Mouse (Mus musculus) MEL (cell line): ENCODE data around the gene Tmem126b. TPM values are rescaled to one million over a fixed set of nuclear protein-coding genes. Genes with fewer than 3 reads are reported as not detected.
A peak's percentile ranks its signal among the peaks of the same experiment; 100 is the strongest.

ENCODE experiments used
- DNase-seq: peaks from one replicate; pipeline ENCODE4 v3.0.0; 2011; ENCODE audit warnings: low read depth, low spot score
- H3K27ac ChIP-seq: 2 replicates; pipeline ENCODE4 v1.5.1; 2012; ENCODE audit warnings: low read depth, mild to moderate bottlenecking, control low read depth, low read length, moderate library complexity; ENCODE audit not compliant: control insufficient read depth
- H3K27me3 ChIP-seq, 2 experiments: fragments of 150-350 bp in 1 of 2; sonication (generic) in 1 of 2; 2 replicates each; pipeline ENCODE4 v1.6.1; 2012; ENCODE audit warnings: low read length in 2 of 2, mild to moderate bottlenecking in 2 of 2, improper control_type of control experiment in 1 of 2, moderate library complexity in 1 of 2; ENCODE audit not compliant: insufficient read depth in 2 of 2, control insufficient read depth in 1 of 2
- H3K36me3 ChIP-seq, 2 experiments: 2 replicates each; pipeline ENCODE4 v1.6.1; 2012 to 2014; ENCODE audit warnings: low read length in 2 of 2, improper control_type of control experiment in 1 of 2, inconsistent platforms in 1 of 2, mild to moderate bottlenecking in 1 of 2; ENCODE audit not compliant: insufficient read depth in 2 of 2, control insufficient read depth in 1 of 2
- H3K4me1 ChIP-seq, 2 experiments: fragments of 150-350 bp in 1 of 2; sonication (generic) in 1 of 2; 2 replicates each; pipeline ENCODE4 v1.6.1; 2012; ENCODE audit warnings: low read length in 2 of 2, improper control_type of control experiment in 1 of 2, mild to moderate bottlenecking in 1 of 2; ENCODE audit not compliant: insufficient read depth in 2 of 2, control insufficient read depth in 1 of 2
- H3K4me3 ChIP-seq, 2 experiments: fragments of 150-350 bp in 1 of 2; sonication (generic) in 1 of 2; 2 replicates each; pipeline ENCODE4 v1.5.1; 2012; ENCODE audit warnings: low read depth in 2 of 2, low read length in 2 of 2, mild to moderate bottlenecking in 2 of 2, moderate library complexity in 2 of 2, control low read depth in 1 of 2, improper control_type of control experiment in 1 of 2; ENCODE audit not compliant: control insufficient read depth in 1 of 2, insufficient read depth in 1 of 2
- H3K79me2 ChIP-seq: 2 replicates; pipeline ENCODE4 v1.6.1; 2012; ENCODE audit warnings: mild to moderate bottlenecking, low read length, moderate library complexity; ENCODE audit not compliant: control insufficient read depth, poor library complexity, insufficient read depth
- H3K9ac ChIP-seq: 2 replicates; pipeline ENCODE4 v1.6.1; 2012; ENCODE audit warnings: low read depth, mild to moderate bottlenecking, control low read depth, low read length, moderate library complexity; ENCODE audit not compliant: control insufficient read depth, poor library complexity, severe bottlenecking
- H3K9me3 ChIP-seq: fragments of 150-350 bp; sonication (generic); replicated peaks from 2 replicates; pipeline ENCODE4 v1.6.1; 2012; ENCODE audit warnings: mild to moderate bottlenecking, low read length, improper control_type of control experiment, moderate library complexity; ENCODE audit not compliant: insufficient read depth
- BHLHE40 ChIP-seq: IDR thresholded peaks from 2 replicates; pipeline ENCODE4 v1.6.1; 2012; ENCODE audit warnings: low read depth, mild to moderate bottlenecking, inconsistent platforms, low read length, improper control_type of control experiment, borderline replicate concordance
- CHD1 ChIP-seq: IDR thresholded peaks from 2 replicates; pipeline ENCODE4 v1.6.1; 2012; ENCODE audit warnings: low read depth, mild to moderate bottlenecking, inconsistent platforms, low read length, improper control_type of control experiment
- CTCF ChIP-seq, 3 experiments: IDR thresholded peaks in 2 of 3; conservative IDR thresholded peaks in 1 of 3; 2 replicates each; pipeline ENCODE4 v1.5.1; 2011 to 2012; ENCODE audit warnings: low read length in 3 of 3, low read depth in 2 of 3, mild to moderate bottlenecking in 2 of 3, improper control_type of control experiment in 1 of 3, inconsistent platforms in 1 of 3, mixed read lengths in 1 of 3, moderate library complexity in 1 of 3; ENCODE audit not compliant: control insufficient read depth in 1 of 3, insufficient read depth in 1 of 3, poor library complexity in 1 of 3, severe bottlenecking in 1 of 3
- E2F4 ChIP-seq: IDR thresholded peaks from 2 replicates; pipeline ENCODE4 v1.6.1; 2011; ENCODE audit warnings: low read depth, low read length, improper control_type of control experiment, borderline replicate concordance
- ELF1 ChIP-seq: IDR thresholded peaks from 2 replicates; pipeline ENCODE4 v1.6.1; 2014; ENCODE audit warnings: low read depth, mild to moderate bottlenecking, inconsistent platforms, low read length, improper control_type of control experiment, moderate library complexity
- ETS1 ChIP-seq: IDR thresholded peaks from 2 replicates; pipeline ENCODE4 v1.6.1; 2012; ENCODE audit warnings: low read depth, mild to moderate bottlenecking, inconsistent platforms, low read length, improper control_type of control experiment, moderate library complexity
- HCFC1 ChIP-seq: IDR thresholded peaks from 2 replicates; pipeline ENCODE4 v1.6.1; 2012; ENCODE audit warnings: low read depth, mild to moderate bottlenecking, inconsistent platforms, low read length, improper control_type of control experiment, moderate library complexity
- MAFK ChIP-seq: IDR thresholded peaks from 2 replicates; pipeline ENCODE4 v1.6.1; 2011; ENCODE audit warnings: low read depth, mild to moderate bottlenecking, low read length, improper control_type of control experiment, borderline replicate concordance
- MAX ChIP-seq: IDR thresholded peaks from 2 replicates; pipeline ENCODE4 v1.6.1; 2011; ENCODE audit warnings: low read length, improper control_type of control experiment
- MXI1 ChIP-seq: IDR thresholded peaks from 2 replicates; pipeline ENCODE4 v1.6.1; 2011; ENCODE audit warnings: mild to moderate bottlenecking, low read depth, low read length, improper control_type of control experiment
- MYB ChIP-seq: IDR thresholded peaks from 2 replicates; pipeline ENCODE4 v1.6.1; 2011; ENCODE audit warnings: mild to moderate bottlenecking, low read depth, low read length, improper control_type of control experiment
- NELFE ChIP-seq: IDR thresholded peaks from 2 replicates; pipeline ENCODE4 v1.6.1; 2011; ENCODE audit warnings: low read depth, low read length, improper control_type of control experiment
- POLR2A ChIP-seq, 2 experiments: IDR thresholded peaks; 2 replicates each; pipeline ENCODE4 v1.6.1; 2011 to 2012; ENCODE audit warnings: low read length in 2 of 2, mild to moderate bottlenecking in 2 of 2, control low read depth in 1 of 2, improper control_type of control experiment in 1 of 2, low read depth in 1 of 2, moderate library complexity in 1 of 2; ENCODE audit not compliant: control insufficient read depth in 1 of 2, insufficient read depth in 1 of 2, poor library complexity in 1 of 2
- POLR2AphosphoS2 ChIP-seq: IDR thresholded peaks from 2 replicates; pipeline ENCODE4 v1.6.1; 2011; ENCODE audit warnings: low read length, improper control_type of control experiment
- TBP ChIP-seq: IDR thresholded peaks from 2 replicates; pipeline ENCODE4 v1.8.0; 2011; ENCODE audit warnings: low read depth, low read length, improper control_type of control experiment
- UBTF ChIP-seq: IDR thresholded peaks from 2 replicates; pipeline ENCODE4 v1.6.1; 2012; ENCODE audit warnings: low read depth, mild to moderate bottlenecking, inconsistent platforms, low read length, improper control_type of control experiment, moderate library complexity, borderline replicate concordance; ENCODE audit not compliant: insufficient read depth
- USF2 ChIP-seq, 2 experiments: IDR thresholded peaks; 2 replicates each; pipeline ENCODE4 v1.6.1; 2011 to 2012; ENCODE audit warnings: improper control_type of control experiment in 2 of 2, low read length in 2 of 2, borderline replicate concordance in 1 of 2, inconsistent platforms in 1 of 2, low read depth in 1 of 2, mild to moderate bottlenecking in 1 of 2; ENCODE audit not compliant: insufficient read depth in 1 of 2
- ZC3H11A ChIP-seq: IDR thresholded peaks from 2 replicates; pipeline ENCODE4 v1.6.1; 2012; ENCODE audit warnings: low read depth, mild to moderate bottlenecking, inconsistent platforms, low read length, improper control_type of control experiment
- ZKSCAN1 ChIP-seq: IDR thresholded peaks from 2 replicates; pipeline ENCODE4 v1.6.1; 2012; ENCODE audit warnings: low read depth, mild to moderate bottlenecking, inconsistent platforms, low read length, improper control_type of control experiment, moderate library complexity
- ZNF384 ChIP-seq: IDR thresholded peaks from 2 replicates; pipeline ENCODE4 v1.6.1; 2012; ENCODE audit warnings: low read depth, mild to moderate bottlenecking, inconsistent platforms, low read length, improper control_type of control experiment
- polyA plus RNA-seq, 2 experiments: library from polyadenylated mRNA; stranded (reverse) in 1 of 2; unstranded in 1 of 2; fragments of >175 nt in 1 of 2; fragments of >200 nt in 1 of 2; gene quantifications; 2 replicates each; pipeline versions ENCODE4 v1.2.1 to v1.2.4; 2012; ENCODE audit warnings: low replicate concordance in 2 of 2, low read depth in 1 of 2; ENCODE audit not compliant: insufficient read length in 2 of 2, insufficient read depth in 1 of 2, missing spikeins in 1 of 2
- total RNA-seq: library from RNA; depleted of rRNA; stranded (reverse); fragments of 300-350 nt; gene quantifications from 2 replicates; pipeline ENCODE4 v1.2.3, GENCODE M21; 2012

Gene Tmem126b
- total and polyA plus RNA-seq, 3 experiments, result 7.9 to 8.1 TPM; not detected in 1

DNA sequence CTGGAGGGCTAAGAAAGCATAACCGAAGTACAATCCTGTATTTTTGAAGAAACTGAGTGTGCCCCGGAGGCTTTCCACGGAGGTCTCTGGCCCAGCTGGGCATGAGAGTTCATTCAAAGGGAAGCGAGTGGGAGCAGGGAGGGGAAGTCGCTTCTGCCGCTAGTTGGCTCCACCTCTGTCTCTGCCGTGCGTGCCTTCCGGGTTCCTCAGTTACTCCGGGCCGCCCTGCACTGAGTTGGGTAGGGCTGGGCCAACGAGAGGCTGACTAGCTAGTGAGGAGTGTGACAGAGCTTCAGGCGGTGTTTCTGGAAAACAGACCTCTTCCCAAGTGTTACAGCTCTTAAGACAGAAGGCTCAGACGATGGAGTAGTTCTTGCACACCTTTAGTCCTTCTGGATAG lies 14.9 kb downstream of the Tmem126b start:
- no peak for DNase-seq
- Histone ChIP-seq H3K9ac (no peak overlapping the region), H3K27me3 (no peaks in the 10 kb centered on the region), H3K9me3 (no peaks in the 10 kb centered on the region), H3K36me3 (peaks cover 0 to 8% of the 10 kb centered on the region in 2 experiments; a peak in 2 of 4 replicates), H3K4me1 (peaks cover 2 to 3% of the 10 kb centered on the region in 2 experiments; a peak in 3 of 4 replicates), H3K27ac (no peak overlapping the region), H3K4me3 (no peak overlapping the region), H3K79me2 (peaks cover 3% of the 10 kb centered on the region; the same call in 1 of the 2 replicates)
- TF ChIP-seq ZKSCAN1, result no peak

DNA sequence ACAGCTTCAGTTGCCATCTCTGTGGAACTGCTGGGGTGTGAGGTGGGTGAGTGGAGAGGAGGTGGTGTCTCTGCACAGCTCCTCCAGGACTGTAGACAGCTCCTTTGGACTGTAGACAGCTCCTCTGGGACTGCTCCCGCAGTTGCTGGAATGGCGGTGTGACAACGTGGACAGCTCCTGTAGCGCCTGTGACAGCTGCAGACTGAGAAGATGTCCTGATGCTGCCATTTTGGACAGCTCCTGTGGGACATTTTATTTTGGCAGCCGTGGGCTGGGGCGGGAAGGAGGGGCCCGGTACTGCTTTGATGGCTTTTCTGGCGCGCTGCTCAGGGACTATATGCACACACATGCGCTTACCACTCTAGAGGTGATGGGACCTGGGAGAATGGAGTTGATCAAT lies 15.5 kb downstream of the Tmem126b start:
- H3K9me3 ChIP-seq, result no peaks in the 10 kb centered on the region
- no peak for TF ChIP-seq POLR2A (IDR thresholded peaks at IDR 0.05; ENCODE audit: control insufficient read depth in 1 of 2, insufficient read depth in 1 of 2, low read depth in 1 of 2, low read length in 2 of 2, poor library complexity in 1 of 2)
- no peak for TF ChIP-seq MYB
- no peak for TF ChIP-seq HCFC1
- TF ChIP-seq ZNF384, result no peak
- TF ChIP-seq ZKSCAN1, result no peak
- TF ChIP-seq UBTF, result no peak
- TF ChIP-seq TBP, result no peak
- no peak for TF ChIP-seq E2F4
- TF ChIP-seq CTCF (IDR thresholded peaks at IDR 0.05 in 2 of 3, conservative IDR thresholded peaks at IDR 0.05 in 1 of 3; ENCODE audit: control insufficient read depth in 1 of 3, insufficient read depth in 1 of 3, low read depth in 2 of 3, low read length in 3 of 3, poor library complexity in 1 of 3, severe bottlenecking in 1 of 3), result no peak
- no peak for TF ChIP-seq MAX
- TF ChIP-seq POLR2AphosphoS2, result no peak
- no peak for TF ChIP-seq MAFK
- TF ChIP-seq ELF1, result no peak
- no peaks in the 10 kb centered on the region for H3K27me3 ChIP-seq
- peaks cover 2 to 3% of the 10 kb centered on the region in 2 experiments; a peak in 3 of 4 replicates for H3K4me1 ChIP-seq
- DNase-seq, result no peak
- no peak overlapping the region for H3K9ac ChIP-seq
- no peak overlapping the region for H3K27ac ChIP-seq
- peaks cover 0 to 11% of the 10 kb centered on the region in 2 experiments; a peak in 2 of 4 replicates for H3K36me3 ChIP-seq
- H3K4me3 ChIP-seq, result no peak overlapping the region
- peaks cover 3% of the 10 kb centered on the region; the same call in 1 of the 2 replicates for H3K79me2 ChIP-seq

DNA sequence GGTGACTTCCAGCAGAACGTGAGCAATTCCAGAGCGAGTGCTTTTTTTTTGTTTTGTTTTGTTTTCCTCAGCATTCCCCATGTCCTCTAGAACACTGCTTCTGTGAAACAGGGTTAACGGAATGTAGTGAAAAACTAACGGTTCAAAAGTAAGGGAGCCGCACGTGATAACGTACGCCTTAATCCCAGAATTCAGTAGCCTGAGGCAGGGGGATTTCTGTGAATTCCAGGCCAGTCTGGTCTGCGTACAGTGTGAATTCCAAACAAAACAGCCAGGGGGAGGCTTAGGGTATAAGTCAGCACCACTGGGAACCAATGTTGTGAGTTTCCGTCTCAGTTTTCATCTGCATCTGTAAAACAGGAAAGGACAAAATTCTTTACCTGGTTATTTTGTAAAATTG lies 18.3 kb downstream of the Tmem126b start:
- Histone ChIP-seq H3K9ac (peak overlapping the region; percentile 79), H3K4me3 (peak overlapping the region; percentile 62 to 78), H3K4me1 (peaks cover 2 to 3% of the 10 kb centered on the region in 2 experiments; a peak in 3 of 4 replicates), H3K27me3 (no peaks in the 10 kb centered on the region), H3K36me3 (peaks cover 0 to 18% of the 10 kb centered on the region in 2 experiments; a peak in 3 of 4 replicates), H3K79me2 (peaks cover 3% of the 10 kb centered on the region; the same call in 1 of the 2 replicates)
- TF ChIP-seq MYB, result peak; percentile 46
- no peak for TF ChIP-seq ZC3H11A
- TF ChIP-seq HCFC1, result no peak
- no peak for TF ChIP-seq NELFE
- TF ChIP-seq ETS1, result no peak
- no peak for TF ChIP-seq CHD1
- no peak for TF ChIP-seq MXI1
- TF ChIP-seq BHLHE40, result peak; percentile 78; the same call in 1 of the 2 replicates
- TF ChIP-seq USF2 (IDR thresholded peaks at IDR 0.05; ENCODE audit: borderline replicate concordance in 1 of 2, insufficient read depth in 1 of 2, low read depth in 1 of 2, low read length in 2 of 2), result no peak
- TF ChIP-seq, all 39 proteins: peak for 2
- DNase-seq, result no peak
- no peaks in the 10 kb centered on the region for H3K9me3 ChIP-seq
- H3K27ac ChIP-seq, result peak overlapping the region; percentile 58
